Mouse (Mus musculus) liver, adult 2 months (tissue): ENCODE data around the gene Adamts20. TPM values are rescaled to one million over a fixed set of nuclear protein-coding genes. Genes with fewer than 3 reads are reported as not detected.

Experiments used
- DNase-seq: peaks from one replicate; pipeline ENCODE4 v3.0.0-alpha.2; 2011; ENCODE audit warnings: low read depth, low spot score; ENCODE audit errors: extremely low read depth
- H3K27ac ChIP-seq: fragments of 200-500 bp; replicated peaks from 2 replicates; pipeline ENCODE4 v1.5.1; 2012; ENCODE audit warnings: low read depth, mild to moderate bottlenecking, control low read depth, inconsistent platforms, low read length; ENCODE audit not compliant: insufficient read depth
- H3K27me3 ChIP-seq: fragments of 200-500 bp; 2 replicates; pipeline ENCODE4 v1.6.1; 2012; ENCODE audit warnings: mild to moderate bottlenecking, moderate library complexity, low read length, inconsistent platforms; ENCODE audit not compliant: control insufficient read depth, insufficient read depth
- H3K36me3 ChIP-seq: fragments of 200-500 bp; 2 replicates; pipeline ENCODE4 v1.6.1; 2012; ENCODE audit warnings: low read length, inconsistent platforms; ENCODE audit not compliant: control insufficient read depth, insufficient read depth
- H3K4me1 ChIP-seq: fragments of 200-500 bp; 2 replicates; pipeline ENCODE4 v1.6.1; 2011; ENCODE audit warnings: low read length; ENCODE audit not compliant: control insufficient read depth, insufficient read depth
- H3K4me3 ChIP-seq: fragments of 200-500 bp; 2 replicates; pipeline ENCODE4 v1.5.1; 2011; ENCODE audit warnings: low read depth, mild to moderate bottlenecking, control low read depth, low read length, moderate library complexity; ENCODE audit not compliant: insufficient read depth
- H3K79me2 ChIP-seq: fragments of 200-500 bp; 2 replicates; pipeline ENCODE4 v1.6.1; 2012; ENCODE audit warnings: inconsistent platforms, mild to moderate bottlenecking, low read length, moderate library complexity; ENCODE audit not compliant: control insufficient read depth, insufficient read depth
- H3K9ac ChIP-seq: fragments of 200-500 bp; 2 replicates; pipeline ENCODE4 v1.6.1; 2012; ENCODE audit warnings: low read depth, mild to moderate bottlenecking, control low read depth, inconsistent platforms, low read length
- CTCF ChIP-seq: fragments of 200-500 bp; IDR thresholded peaks from 2 replicates; pipeline ENCODE4 v1.5.1; 2011; ENCODE audit warnings: low read depth, low read length, control low read depth
- POLR2A ChIP-seq: fragments of 200-500 bp; IDR thresholded peaks from 2 replicates; pipeline ENCODE4 v1.6.1; 2011; ENCODE audit warnings: low read length, control low read depth; ENCODE audit not compliant: insufficient read depth; ENCODE audit errors: extremely low read depth
- WGBS: fragments of 180-500 bp; shearing (Covaris S2); methylation state at CpG from one replicate; pipeline ENCODE4 v1.1.7; 2018; 5-methylcytosine and 5-hydroxymethylcytosine counted together
- polyA plus RNA-seq: library from polyadenylated mRNA; depleted of rRNA; stranded (reverse); fragments of >200 nt; gene quantifications from 2 replicates; pipeline ENCODE4 v1.2.3, GENCODE M21; 2012
- total RNA-seq: library from RNA; depleted of rRNA; stranded (reverse); fragments of >200 nt; gene quantifications from 2 replicates; pipeline ENCODE4 v1.2.3, GENCODE M21; 2014

Adamts20 gene
- total and polyA plus RNA-seq, 2 experiments, result not detected

GRCm38 (mm10) chr15:94252962-94253712 lies 212.1 kb downstream of the Adamts20 start:
- peak; percentile 8 for DNase-seq
- 0 out of 2 replicates have a peak overlapping the region, but pooled peaks have one; percentile 58 for H3K27ac ChIP-seq
- no peak for TF ChIP-seq POLR2A
- TF ChIP-seq CTCF, result no peak
- no peak overlapping the region for H3K9ac ChIP-seq
- WGBS, result 71% methylated on average over 13 of the region's 13 CpGs
- 0 out of 2 replicates have a peak, but pooled peaks cover 2% of the 10 kb centered on the region for H3K27me3 ChIP-seq
- H3K4me1 ChIP-seq, result no peaks in the 10 kb centered on the region
- H3K36me3 ChIP-seq, result no peaks in the 10 kb centered on the region
- no peaks in the 10 kb centered on the region for H3K79me2 ChIP-seq
- H3K4me3 ChIP-seq, result no peak overlapping the region

- Histone ChIP-seq H3K27ac (no peak overlapping the region), H3K27me3 (no peaks in the 10 kb centered on the region), H3K79me2 (no peaks in the 10 kb centered on the region), H3K9ac (no peak overlapping the region), H3K4me1 (no peaks in the 10 kb centered on the region), H3K4me3 (no peak overlapping the region), H3K36me3 (no peaks in the 10 kb centered on the region)
- DNase-seq, result peak; percentile 19
- no peak for TF ChIP-seq POLR2A
- no peak for TF ChIP-seq CTCF
- 67% methylated on average over 8 of the region's 8 CpGs for WGBS
These were observed 215.5 kb downstream of the Adamts20 start for GRCm38 (mm10) chr15:94249766-94250165.

GRCm38 (mm10) chr15:94248386-94248785 lies 216.8 kb downstream of the Adamts20 start:
- DNase-seq, result no peak
- Histone ChIP-seq H3K4me3 (no peak overlapping the region), H3K9ac (no peak overlapping the region), H3K79me2 (no peaks in the 10 kb centered on the region), H3K27ac (no peak overlapping the region), H3K4me1 (no peaks in the 10 kb centered on the region), H3K27me3 (no peaks in the 10 kb centered on the region), H3K36me3 (no peaks in the 10 kb centered on the region)
- WGBS, result 88% methylated on average over 6 of the region's 6 CpGs
- TF ChIP-seq CTCF, result no peak
- no peak for TF ChIP-seq POLR2A

- 75% methylated on average over 5 of the region's 5 CpGs for WGBS
- peak; percentile 33 for DNase-seq
- Histone ChIP-seq H3K4me3 (no peak overlapping the region), H3K36me3 (no peaks in the 10 kb centered on the region), H3K79me2 (no peaks in the 10 kb centered on the region), H3K27ac (no peak overlapping the region), H3K9ac (no peak overlapping the region), H3K4me1 (no peaks in the 10 kb centered on the region), H3K27me3 (no peaks in the 10 kb centered on the region)
- TF ChIP-seq CTCF (no peak), POLR2A (no peak)
These were observed 218.5 kb downstream of the Adamts20 start for GRCm38 (mm10) chr15:94246669-94247068.

GRCm38 (mm10) chr15:94244336-94244735 lies 220.9 kb downstream of the Adamts20 start:
- Histone ChIP-seq H3K4me3 (no peak overlapping the region), H3K27ac (no peak overlapping the region), H3K4me1 (no peaks in the 10 kb centered on the region), H3K9ac (no peak overlapping the region), H3K79me2 (no peaks in the 10 kb centered on the region), H3K36me3 (no peaks in the 10 kb centered on the region), H3K27me3 (no peaks in the 10 kb centered on the region)
- no peak for TF ChIP-seq POLR2A
- no peak for TF ChIP-seq CTCF
- DNase-seq, result no peak
- WGBS, result 84% methylated on average over 2 of the region's 2 CpGs

- TF ChIP-seq POLR2A (no peak), CTCF (no peak)
- H3K27ac ChIP-seq, result no peak overlapping the region
- no peaks in the 10 kb centered on the region for H3K4me1 ChIP-seq
- no peak for DNase-seq
- no peaks in the 10 kb centered on the region for H3K27me3 ChIP-seq
- H3K79me2 ChIP-seq, result no peaks in the 10 kb centered on the region
- H3K9ac ChIP-seq, result no peak overlapping the region
- H3K4me3 ChIP-seq, result no peak overlapping the region
- H3K36me3 ChIP-seq, result no peaks in the 10 kb centered on the region
- WGBS, result 74% methylated on average over 1 of the region's 1 CpGs
These were observed 223.1 kb downstream of the Adamts20 start for GRCm38 (mm10) chr15:94242133-94242532.
